Mouse (Mus musculus) midbrain, postnatal 0 days (tissue): ENCODE results near the gene Il2ra. TPM values are rescaled to one million over a fixed set of nuclear protein-coding genes. Genes with fewer than 3 reads are reported as not detected.

ENCODE experiments used
- ATAC-seq: fragments of 200-750 bp; cut with Nextera tagmentation; 2 replicates; pipeline ENCODE4 v1.8.0; 2017; ENCODE audit warnings: moderate number of reproducible peaks, mild to moderate bottlenecking, moderate TSS enrichment, moderate library complexity; ENCODE audit not compliant: low FRiP score
- DNase-seq: peaks from one replicate; pipeline ENCODE4 v3.0.0-alpha.2; 2015; ENCODE audit warnings: low spot score
- H3K27ac ChIP-seq: fragments of 300-500 bp; sonication (generic); 2 replicates; pipeline ENCODE4 v1.5.1; 2014; ENCODE audit warnings: low read depth, mild to moderate bottlenecking, low read length, mixed read lengths
- H3K27me3 ChIP-seq: fragments of 300-500 bp; sonication (generic); 2 replicates; pipeline ENCODE4 v1.6.1; 2014; ENCODE audit warnings: low read length, control low read depth, mixed read lengths; ENCODE audit not compliant: insufficient read depth
- H3K36me3 ChIP-seq: fragments of 300-500 bp; sonication (generic); 2 replicates; pipeline ENCODE4 v1.6.1; 2014; ENCODE audit warnings: low read length, control low read depth, mixed read lengths; ENCODE audit not compliant: insufficient read depth
- H3K4me1 ChIP-seq: fragments of 300-500 bp; sonication (generic); 2 replicates; pipeline ENCODE4 v1.6.1; 2014; ENCODE audit warnings: mild to moderate bottlenecking, control low read depth, antibody characterized with exemption, low read length, mixed read lengths; ENCODE audit not compliant: insufficient read depth
- H3K4me2 ChIP-seq: fragments of 300-500 bp; sonication (generic); 2 replicates; pipeline ENCODE4 v1.6.1; 2014; ENCODE audit warnings: low read depth, mild to moderate bottlenecking, low read length, mixed read lengths; ENCODE audit not compliant: poor library complexity, severe bottlenecking
- H3K4me3 ChIP-seq: fragments of 300-500 bp; sonication (generic); 2 replicates; pipeline ENCODE4 v1.5.1; 2014; ENCODE audit warnings: low read depth, mild to moderate bottlenecking, low read length, moderate library complexity
- H3K9ac ChIP-seq: fragments of 300-500 bp; sonication (generic); replicated peaks from 2 replicates; pipeline ENCODE4 v1.6.1; 2014; ENCODE audit warnings: mild to moderate bottlenecking, low read length, moderate library complexity, mixed read lengths; ENCODE audit not compliant: poor library complexity, severe bottlenecking
- H3K9me3 ChIP-seq: fragments of 300-500 bp; sonication (generic); 2 replicates; pipeline ENCODE4 v1.6.1; 2016; ENCODE audit warnings: low read length, control low read depth
- CTCF ChIP-seq: IDR thresholded peaks from 2 replicates; pipeline ENCODE4 v1.5.1; 2016; ENCODE audit warnings: antibody characterized with exemption, mild to moderate bottlenecking
- WGBS: fragments of 180-500 bp; shearing (Covaris S2); extraction: QIAGEN DNeasy Blood & Tissue Kit; methylation state at CpG from one replicate; pipeline ENCODE4 v1.1.7; 2014; 5-methylcytosine and 5-hydroxymethylcytosine counted together
- polyA plus RNA-seq: library from polyadenylated mRNA; unstranded; fragments of >200 nt; fragmentation: Nextera tagmentation; extraction: Ambion mirVana; gene quantifications from 2 replicates; pipeline ENCODE4 v1.2.1, GENCODE M21; 2015
- total RNA-seq: library from RNA; depleted of rRNA; stranded (reverse); fragments of >200 nt; gene quantifications from 2 replicates; pipeline ENCODE4 v1.2.3, GENCODE M21; 2014

Gene Il2ra
- total and polyA plus RNA-seq, 2 experiments from 2014 or later, result not detected

DNA sequence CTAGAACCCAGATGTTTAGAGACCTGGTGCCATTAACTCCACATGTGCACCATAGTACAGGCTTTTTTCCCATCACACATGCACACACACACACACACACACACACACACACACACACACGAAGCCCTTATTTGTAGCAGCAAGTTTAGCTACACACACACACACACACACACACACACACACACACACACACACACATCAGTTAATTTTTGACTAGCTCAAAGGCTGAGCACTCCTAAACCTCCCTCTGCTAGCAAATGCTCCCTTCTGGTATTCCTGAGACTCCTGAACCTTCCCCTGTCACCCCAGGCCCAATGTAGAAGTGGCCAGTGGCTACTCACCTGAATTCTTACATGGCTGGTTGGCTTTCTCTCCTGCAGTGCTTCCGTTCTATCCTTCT is 51.5 kb downstream of the Il2ra start:
- no peak for TF ChIP-seq CTCF
- WGBS, result 85% methylated on average over 2 of the region's 2 CpGs
- no peak for DNase-seq

DNA sequence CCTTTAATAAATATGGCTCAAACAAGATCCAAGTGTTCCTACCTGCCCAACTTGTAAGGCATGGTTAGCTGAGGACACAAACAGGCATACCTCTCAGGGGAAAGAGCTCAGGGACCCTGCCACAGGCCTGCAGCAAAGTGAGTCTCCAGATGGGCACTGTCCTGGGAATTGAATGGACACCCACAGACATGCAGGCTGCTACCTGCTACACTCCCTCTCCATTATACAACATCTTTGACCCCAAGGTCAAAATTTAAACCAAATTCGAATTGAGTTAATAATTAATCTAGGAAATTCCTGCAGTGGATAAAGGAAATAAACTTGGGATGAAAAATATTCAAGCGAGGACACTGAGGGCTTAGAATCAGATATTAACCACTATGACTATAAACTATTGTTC is 53.3 kb downstream of the Il2ra start:
- DNase-seq, result no peak
- H3K4me3 ChIP-seq, result no peak overlapping the region
- H3K9me3 ChIP-seq, result no peaks in the 10 kb centered on the region
- H3K27me3 ChIP-seq, result no peaks in the 10 kb centered on the region
- H3K36me3 ChIP-seq, result no peaks in the 10 kb centered on the region
- ATAC-seq, result no peak
- no peak overlapping the region for H3K27ac ChIP-seq
- no peak overlapping the region for H3K4me2 ChIP-seq
- TF ChIP-seq CTCF, result no peak
- H3K9ac ChIP-seq, result no peak overlapping the region
- 70% methylated on average over 2 of the region's 2 CpGs for WGBS
- H3K4me1 ChIP-seq, result no peaks in the 10 kb centered on the region

More for the DNA sequence above, 51.5 kb downstream of the Il2ra start:
- no peak overlapping the region for H3K4me3 ChIP-seq
- H3K36me3 ChIP-seq, result no peaks in the 10 kb centered on the region
- no peak overlapping the region for H3K27ac ChIP-seq
- H3K9ac ChIP-seq, result no peak overlapping the region
- no peak overlapping the region for H3K4me2 ChIP-seq
- no peaks in the 10 kb centered on the region for H3K9me3 ChIP-seq
- H3K27me3 ChIP-seq, result no peaks in the 10 kb centered on the region
- ATAC-seq, result no peak
- H3K4me1 ChIP-seq, result no peaks in the 10 kb centered on the region

GRCm38 (mm10) chr2:11698994-11699393 is 56.4 kb downstream of the Il2ra start:
- ATAC-seq (no peak; the same call in 1 of the 2 replicates), DNase-seq (no peak)
- H3K36me3 ChIP-seq, result no peaks in the 10 kb centered on the region
- no peak overlapping the region for H3K9ac ChIP-seq
- no peaks in the 10 kb centered on the region for H3K27me3 ChIP-seq
- 69% methylated on average over 5 of the region's 5 CpGs for WGBS
- H3K9me3 ChIP-seq, result no peaks in the 10 kb centered on the region
- no peak for TF ChIP-seq CTCF
- no peaks in the 10 kb centered on the region for H3K4me1 ChIP-seq
- H3K4me3 ChIP-seq, result no peak overlapping the region
- H3K4me2 ChIP-seq, result no peak overlapping the region
- H3K27ac ChIP-seq, result no peak overlapping the region

- Histone ChIP-seq H3K4me3 (no peak overlapping the region), H3K27me3 (no peaks in the 10 kb centered on the region), H3K4me2 (no peak overlapping the region), H3K36me3 (no peaks in the 10 kb centered on the region), H3K27ac (no peak overlapping the region), H3K9ac (no peak overlapping the region), H3K9me3 (no peaks in the 10 kb centered on the region), H3K4me1 (no peaks in the 10 kb centered on the region)
- TF ChIP-seq CTCF, result no peak
- ATAC-seq (no peak), DNase-seq (no peak)
- WGBS, result 88% methylated on average over 2 of the region's 2 CpGs
These were observed 57.3 kb downstream of the Il2ra start for GRCm38 (mm10) chr2:11699905-11700304.

DNA sequence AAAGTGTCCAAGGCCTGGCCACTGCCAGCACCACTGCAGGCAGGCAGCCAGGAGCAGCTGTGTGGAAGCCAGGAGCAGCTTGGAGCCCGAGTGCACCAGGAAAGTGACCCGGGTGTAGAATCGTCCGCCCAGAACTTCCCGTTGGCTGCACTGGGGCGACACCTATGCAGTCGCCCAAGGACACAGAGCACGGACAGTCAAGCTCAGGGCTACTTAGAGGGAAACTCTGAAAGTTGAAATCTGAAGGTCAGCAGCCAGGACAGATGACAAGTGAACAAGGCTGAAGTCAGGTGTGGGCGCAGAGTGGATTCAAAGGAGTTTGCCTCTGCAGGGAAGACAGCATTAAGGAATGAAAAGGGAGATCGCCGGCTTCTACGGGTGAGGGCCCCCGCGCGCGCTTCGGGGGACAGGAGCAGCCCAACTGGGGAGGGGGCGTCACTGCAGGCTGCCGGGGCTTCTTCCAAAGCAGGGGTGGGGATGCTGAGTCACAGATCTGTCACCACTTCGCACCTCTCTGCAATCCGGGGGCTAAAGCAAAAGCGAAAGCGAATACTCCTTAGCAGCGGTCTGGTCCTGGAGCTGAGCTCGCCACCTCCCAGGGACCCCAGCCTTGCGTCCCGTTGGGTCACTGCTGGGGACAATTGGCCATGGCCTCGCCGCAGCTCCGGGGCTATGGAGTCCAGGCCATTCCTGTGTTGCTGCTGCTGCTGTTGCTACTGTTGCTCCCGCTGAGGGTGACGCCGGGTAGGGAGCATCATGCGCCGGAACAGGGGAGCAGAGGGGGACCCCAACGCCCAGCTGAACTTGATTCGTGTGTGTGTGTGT is 62.8 kb downstream of the Il2ra start, which contains the start of gene Il15ra:
TSS of gene Il15ra (plus strand) at position 90 of the 825 bp plus-strand sequence.
- DNase-seq, result peak; percentile 42
- no peaks in the 10 kb centered on the region for H3K36me3 ChIP-seq
- no peak within 1 kb of the TSS; the same call in 1 of the 2 replicates for H3K27ac ChIP-seq
- peak within 1 kb of the TSS; percentile 61 for H3K4me3 ChIP-seq
- H3K4me1 ChIP-seq, result peaks cover 6% of the 10 kb centered on the region
- H3K9ac ChIP-seq, result peak within 1 kb of the TSS; percentile 59
- ATAC-seq, result peak; percentile 47
- H3K9me3 ChIP-seq, result no peaks in the 10 kb centered on the region
- H3K4me2 ChIP-seq, result peak within 1 kb of the TSS; percentile 99
- 0 out of 2 replicates have a peak, but pooled peaks cover 8% of the 10 kb centered on the region for H3K27me3 ChIP-seq
- under 1% methylated on average over 37 of the region's 37 CpGs for WGBS
- no peak for TF ChIP-seq CTCF
